Mouse (Mus musculus) heart, embryonic 11.5 days (tissue): Measurements from ENCODE around the gene Auts2. TPM values are rescaled to one million over a fixed set of nuclear protein-coding genes. Genes with fewer than 3 reads are reported as not detected.

Experiments used
- ATAC-seq: fragments of 200-750 bp; cut with Nextera tagmentation; replicated peaks from 2 replicates; pipeline ENCODE4 v1.8.0; 2017; ENCODE audit warnings: moderate library complexity; ENCODE audit not compliant: insufficient number of reproducible peaks, low FRiP score, low TSS enrichment
- H3K27ac ChIP-seq: fragments of 300-500 bp; sonication (generic); 2 replicates; pipeline ENCODE4 v1.5.1; 2014; ENCODE audit warnings: mild to moderate bottlenecking, low read depth, low read length
- H3K27me3 ChIP-seq: fragments of 300-500 bp; sonication (generic); 2 replicates; pipeline ENCODE4 v1.6.1; 2014; ENCODE audit warnings: mild to moderate bottlenecking, low read length, mixed read lengths; ENCODE audit not compliant: control insufficient read depth, insufficient read depth
- H3K36me3 ChIP-seq: fragments of 300-500 bp; sonication (generic); 2 replicates; pipeline ENCODE4 v1.6.1; 2014; ENCODE audit warnings: mild to moderate bottlenecking, low read length, moderate library complexity, mixed read lengths; ENCODE audit not compliant: control insufficient read depth, insufficient read depth
- H3K4me1 ChIP-seq: fragments of 300-500 bp; sonication (generic); 2 replicates; pipeline ENCODE4 v1.6.1; 2014; ENCODE audit warnings: low read length; ENCODE audit not compliant: control insufficient read depth, insufficient read depth
- H3K4me2 ChIP-seq: fragments of 300-500 bp; sonication (generic); 2 replicates; pipeline ENCODE4 v1.6.1; 2014; ENCODE audit warnings: mild to moderate bottlenecking, moderate library complexity
- H3K4me3 ChIP-seq: fragments of 300-500 bp; sonication (generic); 2 replicates; pipeline ENCODE4 v1.5.1; 2014; ENCODE audit warnings: low read depth, low read length
- H3K9ac ChIP-seq: fragments of 300-500 bp; sonication (generic); 2 replicates; pipeline ENCODE4 v1.6.1; 2014; ENCODE audit warnings: mild to moderate bottlenecking, low read depth, low read length, moderate library complexity
- H3K9me3 ChIP-seq: fragments of 300-500 bp; sonication (generic); replicated peaks from 2 replicates; pipeline ENCODE4 v1.6.1; 2016; ENCODE audit warnings: low read length; ENCODE audit not compliant: control insufficient read depth
- WGBS: fragments of 180-500 bp; shearing (Covaris S2); extraction: QIAGEN DNeasy Blood & Tissue Kit; methylation state at CpG from one replicate; pipeline ENCODE4 v1.1.7; 2014; ENCODE audit not compliant: insufficient replicate concordance; 5-methylcytosine and 5-hydroxymethylcytosine counted together
- polyA plus RNA-seq: library from polyadenylated mRNA; unstranded; fragments of >200 nt; fragmentation: Nextera tagmentation; extraction: Ambion mirVana; gene quantifications from 2 replicates; pipeline ENCODE4 v1.2.1, GENCODE M21; 2014

Gene Auts2
- polyA plus RNA-seq, 1 experiment from 2014 or later = 19.8 TPM

GRCm38 (mm10) chr5:131843766-131844518 lies 699.2 kb downstream of the Auts2 start:
- Histone ChIP-seq H3K4me2 (no peak overlapping the region), H3K9ac (no peak overlapping the region), H3K27me3 (no peaks in the 10 kb centered on the region), H3K9me3 (no peaks in the 10 kb centered on the region), H3K36me3 (no peaks in the 10 kb centered on the region), H3K27ac (no peak overlapping the region), H3K4me1 (no peaks in the 10 kb centered on the region; the same call in 1 of the 2 replicates), H3K4me3 (no peak overlapping the region)
- ATAC-seq = no peak
- WGBS = 70% methylated on average over 9 of the region's 9 CpGs

- H3K4me1 ChIP-seq = no peaks in the 10 kb centered on the region; the same call in 1 of the 2 replicates
- H3K9ac ChIP-seq = no peak overlapping the region
- H3K27ac ChIP-seq = no peak overlapping the region
- no peak overlapping the region for H3K4me2 ChIP-seq
- no peaks in the 10 kb centered on the region for H3K9me3 ChIP-seq
- WGBS = 54% methylated on average over 14 of the region's 14 CpGs
- no peaks in the 10 kb centered on the region for H3K27me3 ChIP-seq
- ATAC-seq = no peak
- no peaks in the 10 kb centered on the region for H3K36me3 ChIP-seq
- H3K4me3 ChIP-seq = no peak overlapping the region
These were observed 703.4 kb downstream of the Auts2 start for GRCm38 (mm10) chr5:131839657-131840315.

- H3K9ac ChIP-seq = no peak overlapping the region
- H3K4me1 ChIP-seq = no peaks in the 10 kb centered on the region; the same call in 1 of the 2 replicates
- WGBS = 72% methylated on average over 10 of the region's 10 CpGs
These were observed 704.1 kb downstream of the Auts2 start for GRCm38 (mm10) chr5:131839023-131839422.

GRCm38 (mm10) chr5:131838064-131838463 lies 705.1 kb downstream of the Auts2 start:
- H3K27ac ChIP-seq = no peak overlapping the region
- H3K36me3 ChIP-seq = no peaks in the 10 kb centered on the region
- H3K9ac ChIP-seq = no peak overlapping the region
- no peaks in the 10 kb centered on the region for H3K27me3 ChIP-seq
- H3K4me2 ChIP-seq = no peak overlapping the region
- WGBS = 76% methylated on average over 6 of the region's 6 CpGs
- no peaks in the 10 kb centered on the region for H3K9me3 ChIP-seq
- no peaks in the 10 kb centered on the region for H3K4me1 ChIP-seq
- no peak overlapping the region for H3K4me3 ChIP-seq
- ATAC-seq = no peak

More at GRCm38 (mm10) chr5:131839023-131839422, 704.1 kb downstream of the Auts2 start:
- Histone ChIP-seq H3K4me3 (no peak overlapping the region), H3K9me3 (no peaks in the 10 kb centered on the region), H3K4me2 (no peak overlapping the region), H3K36me3 (no peaks in the 10 kb centered on the region), H3K27me3 (no peaks in the 10 kb centered on the region), H3K27ac (no peak overlapping the region)
- no peak for ATAC-seq

GRCm38 (mm10) chr5:131836014-131836735 lies 707.0 kb downstream of the Auts2 start:
- Histone ChIP-seq H3K27me3 (no peaks in the 10 kb centered on the region), H3K4me1 (no peaks in the 10 kb centered on the region), H3K36me3 (no peaks in the 10 kb centered on the region), H3K9me3 (no peaks in the 10 kb centered on the region), H3K4me3 (no peak overlapping the region), H3K27ac (no peak overlapping the region), H3K9ac (no peak overlapping the region), H3K4me2 (no peak overlapping the region)
- no peak for ATAC-seq
- 67% methylated on average over 6 of the region's 6 CpGs for WGBS

GRCm38 (mm10) chr5:131832891-131833876 lies 710.0 kb downstream of the Auts2 start:
- H3K27me3 ChIP-seq = no peaks in the 10 kb centered on the region
- H3K36me3 ChIP-seq = no peaks in the 10 kb centered on the region
- ATAC-seq = no peak
- no peak overlapping the region for H3K4me3 ChIP-seq
- H3K9ac ChIP-seq = no peak overlapping the region
- WGBS = 54% methylated on average over 19 of the region's 19 CpGs
- H3K4me1 ChIP-seq = peaks cover 6% of the 10 kb centered on the region; the same call in 1 of the 2 replicates
- no peak overlapping the region for H3K4me2 ChIP-seq
- H3K9me3 ChIP-seq = no peaks in the 10 kb centered on the region
- H3K27ac ChIP-seq = no peak overlapping the region

- Histone ChIP-seq H3K9ac (no peak overlapping the region), H3K36me3 (no peaks in the 10 kb centered on the region), H3K4me2 (no peak overlapping the region), H3K9me3 (no peaks in the 10 kb centered on the region), H3K4me1 (peaks cover 6% of the 10 kb centered on the region; the same call in 1 of the 2 replicates), H3K27me3 (no peaks in the 10 kb centered on the region), H3K27ac (no peak overlapping the region), H3K4me3 (no peak overlapping the region)
- ATAC-seq = no peak
- WGBS = 75% methylated on average over 6 of the region's 6 CpGs
These were observed 713.0 kb downstream of the Auts2 start for GRCm38 (mm10) chr5:131830111-131830510.

GRCm38 (mm10) chr5:131829248-131829647 lies 713.9 kb downstream of the Auts2 start:
- H3K4me3 ChIP-seq = no peak overlapping the region
- no peak for ATAC-seq
- no peaks in the 10 kb centered on the region for H3K9me3 ChIP-seq
- no peak overlapping the region for H3K9ac ChIP-seq
- H3K27me3 ChIP-seq = no peaks in the 10 kb centered on the region
- peaks cover 6% of the 10 kb centered on the region; the same call in 1 of the 2 replicates for H3K4me1 ChIP-seq
- no peak overlapping the region for H3K27ac ChIP-seq
- 10% methylated on average over 3 of the region's 3 CpGs for WGBS
- H3K4me2 ChIP-seq = no peak overlapping the region
- no peaks in the 10 kb centered on the region for H3K36me3 ChIP-seq
